Mouse (Mus musculus) gastrocnemius, postnatal 36 days (tissue): Measurements from ENCODE around the gene Rhoq. TPM values are rescaled to one million over a fixed set of nuclear protein-coding genes. Genes with fewer than 3 reads are reported as not detected.

Source experiments
- total RNA-seq, 2 experiments: library from RNA; stranded (reverse); gene quantifications; 2 replicates each; pipeline ENCODE4 v1.2.3; 2021

Gene Rhoq
- total RNA-seq, 2 experiments from 2014 or later = 197 to 202 TPM

Other genes with a start within 250 kb of the Rhoq start
- gene Epas1, start 209.4 kb upstream of the Rhoq start, total RNA-seq = 100 to 1,000 TPM in 1 of 2 experiments, 10 to 100 TPM in 1; 94.9 to 100 TPM
- not detected for gene Tmem247, start 45.7 kb upstream of the Rhoq start, total RNA-seq
- not detected for gene Atp6v1e2, start 15.2 kb upstream of the Rhoq start, total RNA-seq
- 1 to 10 TPM; 1.7 to 1.9 TPM for gene Pigf, start 62.3 kb downstream of the Rhoq start, total RNA-seq
- gene Cript, start 62.5 kb downstream of the Rhoq start, total RNA-seq = 10 to 100 TPM; 40.8 to 41.3 TPM
- gene Socs5, start 144.6 kb downstream of the Rhoq start, total RNA-seq = 10 to 100 TPM; 10.9 to 14.1 TPM